Mouse (Mus musculus) spleen, postnatal 36 days (tissue): Measurements from ENCODE around the gene Tob1.
A peak's percentile ranks its signal among the peaks of the same experiment; 100 is the strongest.

Experiments used
- DNase-seq, 2 experiments: peaks; one replicate each; pipeline ENCODE4 v3.0.0; 2022; ENCODE audit warnings: low spot score in 2 of 2, mixed read lengths in 1 of 2

Tob1 gene

DNA sequence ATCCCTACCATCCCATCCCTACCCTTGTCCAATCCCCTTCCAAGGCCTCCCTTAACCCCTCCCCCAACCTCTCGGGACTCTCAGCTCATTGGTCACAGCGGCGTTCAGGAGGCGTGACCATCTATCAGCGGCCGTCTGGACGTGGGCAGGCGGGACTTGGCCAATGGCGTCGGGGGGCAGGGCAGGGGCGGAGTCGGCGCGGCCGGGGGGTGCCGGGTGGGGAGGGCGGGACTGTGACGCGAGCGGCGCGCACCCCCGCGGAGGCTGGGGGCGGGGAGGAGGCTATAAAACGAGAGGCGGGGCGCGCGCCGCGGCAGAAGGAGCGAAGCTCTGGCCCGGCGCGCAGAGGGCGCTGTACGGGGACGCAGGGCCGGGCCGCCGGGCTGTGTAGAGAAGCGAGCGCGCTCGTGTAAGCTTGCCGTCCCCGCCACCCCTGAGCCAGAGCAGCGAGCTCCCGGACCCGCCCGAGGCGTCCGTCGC lies at the start of gene Tob1:
TSS of gene Tob1 (plus strand) at position 331 of the 480 bp plus-strand sequence.
- peak; percentile 99 for DNase-seq

DNA sequence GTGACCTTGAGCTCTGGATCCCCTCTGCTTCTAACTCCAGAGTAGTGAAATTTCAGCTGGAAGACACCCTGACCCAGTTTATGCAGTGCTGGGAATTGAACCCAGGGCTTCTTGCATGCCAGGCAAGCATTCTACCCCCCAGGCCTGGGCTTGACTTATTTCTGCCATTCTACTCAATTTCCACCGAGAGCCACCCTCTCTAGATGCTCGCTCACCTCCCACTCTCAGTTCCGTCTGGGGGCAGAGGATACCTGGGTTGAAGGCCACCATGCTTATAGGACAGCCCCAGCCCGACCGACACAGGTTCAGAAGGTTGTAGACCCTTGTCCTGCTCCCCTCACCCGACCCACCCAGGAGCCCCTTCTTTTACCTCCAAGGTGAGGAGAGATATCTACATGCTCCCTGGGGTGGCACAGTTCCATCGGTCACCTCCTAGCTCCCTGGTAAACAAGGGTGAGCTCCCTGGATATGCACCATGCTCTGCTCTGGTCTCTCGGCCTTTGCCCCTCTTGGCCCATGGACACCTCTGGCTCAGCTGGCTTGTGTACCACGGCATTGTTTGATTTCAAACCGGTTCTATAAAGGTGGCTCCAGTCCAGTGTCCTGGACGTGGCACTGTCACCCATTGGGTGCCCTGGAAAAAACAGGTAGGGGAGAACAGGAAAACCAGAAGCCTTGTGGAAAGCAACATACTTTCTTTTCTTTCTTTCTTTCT lies 49.2 kb upstream of the Tob1 start:
- no peak for DNase-seq

DNA sequence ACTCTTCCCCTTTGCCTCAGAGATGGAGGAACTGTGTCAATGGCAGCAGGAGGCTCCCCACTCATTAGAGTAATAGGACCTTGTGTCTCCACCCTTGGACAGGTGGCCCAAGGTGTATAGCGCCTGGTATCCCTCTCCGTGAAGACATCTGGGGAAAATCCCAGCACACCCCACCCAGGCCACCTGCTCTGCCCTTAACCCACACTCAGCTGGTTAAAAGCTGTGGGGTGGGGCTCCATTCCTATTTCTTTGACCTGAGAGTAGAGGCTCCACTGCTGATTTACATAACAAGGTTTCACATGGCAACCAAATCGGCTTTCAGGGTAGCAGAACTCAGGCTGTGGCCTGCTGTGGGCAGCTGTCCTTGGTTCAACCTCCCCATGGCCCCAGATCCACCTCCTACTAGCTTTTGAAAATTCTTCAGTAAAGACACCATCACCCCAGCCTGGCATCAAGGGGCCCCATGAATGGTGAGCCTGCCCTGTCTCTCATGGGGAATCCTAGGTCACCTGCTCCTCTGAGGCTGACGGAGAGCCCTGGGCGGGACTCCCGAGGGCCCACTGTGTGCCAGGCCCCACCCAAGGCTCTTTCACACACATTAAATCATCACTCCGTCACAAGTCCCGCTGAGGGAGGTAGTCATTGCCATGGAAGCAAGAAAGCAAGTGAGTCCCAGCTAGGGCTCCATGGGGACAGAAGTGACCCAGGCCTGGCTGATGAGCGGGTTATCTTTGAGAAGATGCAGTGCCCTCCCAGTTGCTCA lies 48.1 kb upstream of the Tob1 start:
- DNase-seq = no peak

DNA sequence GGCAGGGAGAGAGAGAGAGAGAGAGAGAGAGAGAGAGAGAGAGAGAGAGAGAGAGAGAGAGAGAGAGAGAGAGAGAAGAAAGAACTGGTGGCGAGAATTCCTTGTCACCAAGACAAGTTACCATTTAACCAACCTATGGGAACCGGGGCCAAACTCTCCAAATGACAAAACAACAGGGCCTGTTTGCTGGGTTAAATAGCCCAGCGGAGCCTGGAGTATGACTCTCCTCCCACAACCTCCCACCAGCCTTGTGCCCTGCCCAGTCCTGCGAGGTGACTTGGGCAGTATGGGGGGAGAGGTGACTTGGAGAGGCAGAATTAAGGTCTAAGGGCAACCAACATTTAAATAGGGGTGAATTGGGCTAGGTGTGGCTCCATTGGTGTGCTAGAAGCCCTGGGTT lies 45.5 kb upstream of the Tob1 start:
- no peak for DNase-seq

DNA sequence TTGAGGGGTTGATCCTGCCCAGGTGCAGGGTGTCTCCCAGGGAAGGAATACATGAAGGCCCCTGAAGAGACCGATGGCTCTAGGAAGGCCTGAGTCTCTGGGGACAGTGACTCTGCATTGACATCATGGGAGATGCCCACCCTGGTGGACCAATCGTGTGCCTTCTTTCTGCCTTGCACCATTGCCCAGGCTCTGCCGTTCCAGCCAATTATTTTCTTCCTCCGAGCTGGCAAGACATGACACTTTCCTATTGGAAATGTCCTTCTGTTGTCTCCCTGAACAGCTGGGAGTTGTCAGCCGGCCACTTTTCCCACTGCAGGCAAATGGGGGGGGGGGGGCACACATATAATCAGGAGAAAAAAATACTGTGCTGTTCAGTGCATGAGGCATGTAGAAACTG lies 43.0 kb upstream of the Tob1 start:
- DNase-seq = no peak

DNA sequence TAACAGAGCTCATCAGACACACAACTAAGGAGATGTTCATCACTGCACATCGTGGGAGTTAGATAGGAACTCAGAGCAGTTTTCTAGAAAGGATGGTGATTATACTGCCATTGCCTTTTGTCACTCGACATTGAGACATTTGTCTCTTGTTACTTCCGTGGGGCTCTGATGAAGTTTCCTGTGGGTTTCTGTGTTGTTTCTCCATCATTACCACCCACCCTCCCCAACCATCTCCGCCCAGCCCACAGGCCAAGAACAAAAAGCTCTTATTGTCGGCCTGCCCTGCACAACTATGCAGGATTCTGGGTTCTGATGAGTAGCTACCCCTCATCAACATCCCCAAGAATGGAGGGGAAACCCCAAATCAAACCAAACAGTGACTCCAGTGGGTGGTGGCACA lies 41.7 kb upstream of the Tob1 start:
- peak in 1 of 2 experiments; percentile 10 for DNase-seq

DNA sequence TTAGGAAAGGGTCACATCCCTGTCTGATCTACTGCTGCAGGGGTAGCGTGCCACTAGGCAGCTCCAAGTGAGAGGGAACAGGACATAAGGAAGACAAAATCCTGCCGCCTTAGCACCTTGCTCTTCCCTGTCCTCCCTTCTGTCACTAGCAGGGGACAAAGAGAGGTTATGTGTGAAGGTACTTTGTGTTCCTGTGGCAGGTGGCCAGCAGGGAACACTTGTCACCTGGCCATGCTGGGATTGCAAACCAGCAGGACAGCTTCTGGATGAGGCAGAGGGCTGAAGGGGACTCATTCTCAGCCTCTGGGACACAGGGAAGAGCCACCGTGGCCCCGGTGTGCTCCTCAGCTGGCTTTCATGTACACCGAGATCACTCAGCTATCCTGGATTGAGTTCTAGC lies 39.6 kb upstream of the Tob1 start:
- no peak for DNase-seq

DNA sequence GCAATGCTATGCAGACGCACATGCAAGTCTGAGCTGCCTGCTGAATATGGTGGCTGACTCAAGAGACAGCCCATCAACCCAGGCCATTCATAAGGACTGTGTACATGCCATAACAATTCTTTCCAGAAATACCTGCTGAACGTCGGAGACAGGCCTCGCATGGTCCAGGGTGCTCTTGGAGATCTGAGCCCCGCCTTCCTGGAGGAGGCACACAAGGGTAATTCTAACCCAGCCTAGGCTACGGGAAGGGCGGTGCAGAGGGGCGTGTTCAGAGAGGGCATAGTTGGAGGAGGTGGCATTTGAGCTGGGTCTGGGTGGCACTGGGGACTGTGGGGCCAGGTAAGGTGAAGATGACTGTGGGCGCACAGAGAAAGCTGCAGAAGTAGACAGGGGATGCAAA lies 39.1 kb upstream of the Tob1 start:
- no peak for DNase-seq

DNA sequence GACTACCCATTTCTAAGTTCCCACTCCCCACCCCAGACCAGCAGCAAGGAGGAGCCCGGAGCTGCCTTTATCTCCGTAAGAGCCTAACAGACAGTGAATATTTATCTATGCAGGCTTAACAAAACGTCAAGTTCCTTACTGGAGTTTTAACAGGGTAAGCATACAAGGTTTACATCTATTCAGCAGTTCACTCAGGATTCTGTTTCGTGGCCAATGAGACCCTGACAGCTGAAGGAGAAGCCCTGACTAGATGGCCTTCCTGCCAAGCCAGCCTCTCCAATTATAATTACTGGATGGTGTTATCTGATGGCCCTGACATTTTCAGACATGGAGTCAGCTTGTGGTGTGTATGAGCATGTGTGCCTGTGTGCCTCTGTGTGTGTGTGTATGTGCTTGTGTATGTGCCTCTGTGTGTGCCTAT lies 37.5 kb upstream of the Tob1 start:
- no peak for DNase-seq

DNA sequence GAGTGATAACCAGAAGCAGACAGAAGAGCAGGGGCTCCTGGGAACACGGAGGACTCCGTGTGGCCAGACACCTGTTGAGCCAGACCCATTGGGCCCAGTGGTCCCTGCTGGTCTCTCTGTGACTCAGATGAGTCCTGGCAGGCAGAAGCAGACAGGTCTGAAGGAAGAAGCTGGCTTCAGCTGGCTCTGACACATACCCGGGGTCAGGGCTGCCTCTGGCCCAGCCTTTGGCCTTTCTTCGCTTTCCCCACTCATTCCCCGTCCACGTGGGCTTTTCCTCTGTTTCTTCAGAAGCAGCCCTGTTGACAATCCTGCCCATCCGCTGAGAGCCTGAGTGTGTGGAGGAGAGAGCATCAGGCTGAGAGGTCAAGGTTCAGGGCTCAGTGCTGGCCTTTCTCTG lies 36.0 kb upstream of the Tob1 start:
- DNase-seq = no peak

DNA sequence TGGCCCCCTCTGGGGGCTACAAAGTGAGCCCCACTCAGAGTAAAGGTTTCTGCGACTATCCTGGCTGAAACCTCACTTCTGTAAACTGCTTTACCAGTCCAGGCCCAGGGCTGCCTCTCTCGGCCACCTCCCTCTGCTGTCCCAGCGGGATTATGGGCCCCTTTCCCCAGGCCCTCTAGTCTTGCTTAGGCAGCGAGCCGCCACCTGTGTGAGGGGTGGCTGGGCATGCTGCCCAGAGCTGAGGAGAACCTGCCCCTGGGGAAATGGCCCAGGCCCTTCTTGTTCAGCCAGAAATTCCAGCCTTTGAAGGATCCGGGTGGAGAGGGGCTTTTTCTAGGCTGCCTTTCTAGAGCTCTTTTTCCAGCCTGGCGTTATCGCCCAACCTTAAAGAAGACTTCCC lies 35.6 kb upstream of the Tob1 start:
- no peak for DNase-seq

DNA sequence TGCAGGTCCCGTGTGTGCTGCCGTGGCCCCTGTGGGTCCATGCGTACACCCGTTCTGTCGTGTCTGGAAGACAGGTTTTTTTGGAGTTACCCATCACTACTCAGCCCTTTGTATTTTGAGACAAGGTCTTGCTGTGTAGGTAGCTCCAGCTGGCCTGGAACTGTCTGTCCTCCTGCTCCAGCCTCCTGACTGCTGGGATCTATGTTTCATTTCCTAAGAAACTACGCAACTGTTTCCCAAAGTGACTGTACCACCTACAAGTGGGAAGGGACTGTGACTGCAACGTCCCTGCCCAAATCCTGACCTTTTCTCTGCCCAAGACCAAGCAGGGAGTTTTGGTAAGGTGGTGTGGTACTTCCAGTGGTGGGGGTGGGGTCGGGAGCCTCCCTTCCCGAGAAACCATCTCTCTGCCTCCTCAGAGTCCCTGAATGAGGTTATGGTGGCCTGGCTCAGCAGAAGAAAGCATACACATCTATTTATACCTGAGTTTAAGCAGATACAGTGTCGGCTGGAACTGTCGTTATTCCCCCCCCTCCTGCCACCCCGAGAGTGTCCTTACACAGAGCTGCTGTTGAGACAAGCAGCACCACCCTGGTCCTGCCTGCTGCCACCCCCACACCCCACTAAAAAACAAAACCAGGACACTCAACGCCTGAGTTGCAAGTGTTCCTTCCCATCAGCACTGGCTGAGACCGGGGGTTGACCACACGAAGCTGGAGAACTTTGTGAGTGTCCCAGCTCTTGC lies 33.2 kb upstream of the Tob1 start:
- no peak for DNase-seq

DNA sequence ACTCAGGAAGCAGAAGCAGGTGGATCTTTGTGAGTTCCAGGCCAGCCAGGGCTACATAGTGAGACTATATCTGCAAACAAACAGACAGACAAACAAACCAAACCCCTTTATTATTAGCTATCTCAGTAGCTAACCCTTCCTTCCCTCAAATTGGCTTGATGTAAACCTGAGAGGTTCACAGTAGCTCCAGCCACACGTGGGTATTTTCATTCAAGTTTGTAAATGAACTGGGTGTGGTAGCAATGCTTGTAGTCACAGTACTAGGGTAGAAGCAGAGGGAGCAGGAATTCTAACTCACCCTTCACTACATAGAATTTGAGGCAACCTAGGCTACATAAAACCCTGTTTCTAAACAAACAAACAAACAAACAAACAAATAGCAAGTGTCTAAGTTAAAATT lies 31.5 kb upstream of the Tob1 start:
- no peak for DNase-seq

DNA sequence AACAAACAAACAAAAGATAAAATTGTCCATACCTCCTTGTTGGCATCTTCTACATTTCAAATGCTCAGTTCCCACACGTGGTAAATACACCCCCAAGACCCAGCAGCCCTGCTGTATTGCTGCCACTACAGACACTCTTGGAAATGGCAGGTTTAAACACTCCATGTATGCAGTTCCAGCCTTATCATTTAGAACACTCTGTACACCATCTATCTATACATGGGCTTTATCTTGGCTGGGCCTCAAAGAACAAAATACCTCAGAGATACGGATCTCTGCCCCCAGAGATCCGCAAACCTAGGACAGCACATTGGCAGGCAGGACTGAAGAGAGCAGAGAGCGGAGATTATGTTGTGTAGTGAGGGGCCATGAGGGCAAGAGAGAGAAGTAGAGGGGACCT lies 31.1 kb upstream of the Tob1 start:
- no peak for DNase-seq

DNA sequence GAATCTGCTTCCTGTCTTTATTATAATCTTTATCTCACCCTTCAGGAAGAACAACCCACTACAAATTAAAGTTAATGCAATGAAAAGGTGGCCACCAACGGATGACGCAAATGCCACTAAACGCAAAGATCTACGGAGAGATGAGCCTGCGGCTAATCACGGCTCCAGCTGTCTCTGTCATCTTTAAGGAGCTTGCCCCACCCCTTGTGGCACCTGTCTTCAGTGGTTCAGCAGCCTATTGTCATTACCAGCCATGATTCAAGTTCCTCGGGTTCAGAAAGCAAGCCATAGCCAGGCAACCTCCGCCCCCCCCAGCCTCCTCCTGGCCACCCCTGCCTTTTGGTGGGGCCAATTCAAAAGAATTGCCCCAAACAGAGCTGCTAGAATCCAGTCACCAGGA lies 29.6 kb upstream of the Tob1 start:
- no peak for DNase-seq

DNA sequence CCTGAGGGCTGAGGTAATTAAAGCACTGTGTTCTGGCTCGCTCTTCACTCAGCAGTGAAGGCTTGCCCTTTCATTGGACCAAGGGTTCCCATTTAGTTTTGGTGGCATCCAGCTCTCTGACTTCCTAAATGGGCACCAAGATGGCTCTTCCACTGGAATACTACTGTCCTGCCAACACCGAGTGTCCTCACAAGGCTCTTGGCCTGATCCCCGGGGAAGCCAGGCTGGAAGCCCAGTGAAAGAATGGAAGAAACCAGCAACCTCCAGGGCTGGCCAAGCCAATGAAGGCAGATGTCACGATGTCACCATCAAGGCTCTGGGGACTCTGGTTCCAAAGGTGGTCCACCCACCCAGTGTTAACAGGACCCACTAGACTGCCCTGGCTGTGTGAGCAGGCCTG lies 28.5 kb upstream of the Tob1 start:
- no peak for DNase-seq

DNA sequence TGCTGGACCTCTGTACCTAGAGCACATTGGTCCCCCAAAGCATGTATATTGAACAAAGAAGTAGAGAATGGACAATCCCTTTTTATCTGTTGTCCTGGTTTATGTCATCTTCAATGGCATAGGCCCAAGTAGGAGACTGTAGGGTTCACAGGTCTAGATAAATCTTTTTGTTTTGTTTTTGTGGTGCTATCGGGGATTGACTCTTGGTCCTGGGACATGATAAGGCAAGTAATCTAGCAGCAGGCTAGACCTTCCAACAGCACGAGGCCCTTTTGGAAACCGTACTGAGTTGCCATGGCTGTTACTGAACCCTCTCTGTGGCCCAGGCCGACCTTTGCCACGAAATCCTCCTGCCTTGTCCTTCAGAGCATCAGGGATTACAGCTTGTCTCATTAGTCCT lies 28.1 kb upstream of the Tob1 start:
- no peak for DNase-seq

DNA sequence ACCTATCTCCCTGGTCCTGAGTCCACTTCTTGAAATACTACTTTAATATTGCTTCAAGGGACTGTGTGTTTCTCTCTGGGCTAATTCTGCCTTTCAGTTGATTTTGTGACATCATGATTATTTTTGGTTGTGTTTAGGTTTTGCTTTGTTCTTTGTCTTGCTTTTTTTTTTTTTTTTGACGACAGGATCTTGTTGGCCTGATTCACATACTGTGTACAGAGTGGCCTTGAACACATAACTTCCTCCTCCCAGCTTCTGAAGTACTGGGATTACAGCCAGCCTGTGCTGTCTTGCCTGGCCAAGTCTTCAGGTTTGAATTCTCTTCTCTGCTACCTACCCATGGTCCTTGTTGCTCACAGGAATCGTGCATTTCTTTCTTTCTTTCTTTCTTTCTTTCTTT lies 27.6 kb upstream of the Tob1 start:
- no peak for DNase-seq

DNA sequence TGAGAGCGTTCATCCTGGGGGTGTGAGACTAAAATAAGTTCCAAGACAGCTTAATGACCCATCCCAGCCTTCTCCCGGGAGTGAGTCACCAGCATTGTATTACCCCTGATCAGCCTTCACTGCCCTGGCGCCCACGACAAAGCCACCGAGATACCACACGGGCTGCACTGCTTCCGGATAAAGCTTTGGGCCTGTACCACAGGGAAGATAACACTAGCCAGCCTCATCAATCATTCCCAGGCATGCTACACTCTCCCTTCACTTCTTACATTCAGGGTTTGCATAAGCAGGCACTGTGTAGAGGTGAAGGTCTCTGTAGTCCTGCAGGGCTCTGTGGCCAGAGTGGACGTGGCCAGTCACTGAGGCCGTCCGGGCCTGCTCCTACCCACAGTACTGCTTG lies 21.7 kb upstream of the Tob1 start:
- DNase-seq = no peak

DNA sequence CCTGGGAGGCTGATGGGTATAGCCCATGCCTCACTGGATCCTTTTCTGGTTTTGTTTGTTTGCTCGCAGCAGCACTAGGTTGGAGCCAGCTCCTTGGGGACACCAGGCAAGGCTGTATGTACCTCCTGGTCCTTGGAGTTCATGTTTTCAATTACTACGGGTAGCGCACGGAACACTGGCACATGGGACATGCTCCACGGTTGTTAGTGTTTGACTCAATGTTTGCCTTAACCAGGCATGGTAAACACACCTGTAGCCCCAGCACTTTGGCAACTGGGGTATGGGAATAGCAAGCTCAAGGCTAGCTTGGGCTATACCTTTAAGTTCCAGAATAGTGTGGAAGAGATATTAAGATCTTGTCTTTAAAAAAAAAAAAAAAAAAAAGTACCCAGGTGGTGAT lies 20.6 kb upstream of the Tob1 start:
- no peak for DNase-seq

DNA sequence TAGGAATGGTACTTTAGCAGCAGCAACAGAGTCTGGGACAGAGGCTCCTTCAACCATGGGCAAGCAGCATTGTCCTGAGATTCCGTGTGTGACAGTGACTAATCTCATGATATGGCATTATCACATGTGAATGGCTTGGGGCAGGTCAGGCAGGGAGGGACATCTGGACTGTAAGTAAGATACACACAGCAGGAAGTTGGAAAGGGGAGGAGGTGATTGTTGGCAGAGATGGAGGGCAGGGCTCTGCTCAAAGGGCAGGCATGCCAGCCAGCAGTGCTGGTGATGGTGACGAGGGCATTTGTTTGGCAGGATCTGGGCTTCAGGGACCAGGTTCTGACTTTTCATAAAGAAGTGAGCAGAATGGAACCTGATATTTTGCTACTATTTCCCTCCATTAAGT lies 18.1 kb upstream of the Tob1 start:
- no peak for DNase-seq

DNA sequence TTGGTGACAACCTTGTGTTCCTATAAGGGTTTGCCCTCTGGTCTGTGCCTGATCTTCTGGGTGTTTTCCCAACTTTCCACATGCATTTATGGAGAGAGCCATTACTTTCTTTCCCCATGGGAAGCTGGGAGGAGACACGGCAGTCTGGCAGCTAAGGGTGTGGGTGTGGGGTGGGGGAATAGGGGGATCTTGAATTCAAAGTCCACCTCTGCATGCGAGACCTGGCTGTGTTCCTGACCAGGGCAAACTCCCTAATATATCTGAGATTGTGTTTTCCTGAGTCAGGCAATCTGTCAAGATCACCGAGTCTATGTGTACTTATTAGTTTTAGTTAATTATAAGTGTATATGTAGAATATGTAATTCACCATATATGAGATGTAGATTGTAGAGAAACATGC lies 14.9 kb upstream of the Tob1 start:
- DNase-seq = no peak
